Mouse (Mus musculus) limb, embryonic 14.5 days (tissue): ENCODE measurements at regions not wholly inside any gene's neighbourhood (a gene's known extent, or its start where the extent isn't known, plus 50 kb on each side); places are given as distances from the start of the nearest gene placed in this dataset.

Source experiments
- ATAC-seq: fragments of 200-750 bp; cut with Nextera tagmentation; 2 replicates; pipeline ENCODE4 v1.8.0; 2017; ENCODE audit warnings: low read depth, moderate number of reproducible peaks, moderate TSS enrichment; ENCODE audit not compliant: low FRiP score
- DNase-seq: peaks from one replicate; pipeline ENCODE4 v3.0.0-alpha.2; 2015; ENCODE audit warnings: low spot score
- H3K27ac ChIP-seq: fragments of 300-500 bp; sonication (generic); replicated peaks from 2 replicates; pipeline ENCODE4 v1.5.1; 2014; ENCODE audit warnings: low read depth, mild to moderate bottlenecking, low read length, moderate library complexity, mixed read lengths
- H3K27me3 ChIP-seq: fragments of 300-500 bp; sonication (generic); 2 replicates; pipeline ENCODE4 v1.6.1; 2014; ENCODE audit warnings: low read length, mixed read lengths; ENCODE audit not compliant: control insufficient read depth, insufficient read depth
- H3K36me3 ChIP-seq: fragments of 300-500 bp; sonication (generic); 2 replicates; pipeline ENCODE4 v1.6.1; 2014; ENCODE audit warnings: mild to moderate bottlenecking, low read length, moderate library complexity, mixed read lengths; ENCODE audit not compliant: control insufficient read depth, insufficient read depth
- H3K4me1 ChIP-seq: fragments of 300-500 bp; sonication (generic); 2 replicates; pipeline ENCODE4 v1.6.1; 2014; ENCODE audit warnings: antibody characterized with exemption, low read length, mixed read lengths; ENCODE audit not compliant: control insufficient read depth, insufficient read depth
- H3K4me2 ChIP-seq: fragments of 300-500 bp; sonication (generic); replicated peaks from 2 replicates; pipeline ENCODE4 v1.6.1; 2014; ENCODE audit warnings: low read depth, mild to moderate bottlenecking, low read length, moderate library complexity; ENCODE audit not compliant: severe bottlenecking
- H3K4me3 ChIP-seq: fragments of 300-500 bp; sonication (generic); replicated peaks from 2 replicates; pipeline ENCODE4 v1.5.1; 2014; ENCODE audit warnings: low read length
- H3K9ac ChIP-seq: fragments of 300-500 bp; sonication (generic); 2 replicates; pipeline ENCODE4 v1.6.1; 2014; ENCODE audit warnings: mild to moderate bottlenecking, low read depth, low read length, moderate library complexity; ENCODE audit not compliant: severe bottlenecking
- H3K9me3 ChIP-seq: fragments of 300-500 bp; sonication (generic); 2 replicates; pipeline ENCODE4 v1.6.1; 2016; ENCODE audit warnings: low read length; ENCODE audit not compliant: control insufficient read depth
- POLR2A ChIP-seq: fragments of 200-500 bp; IDR thresholded peaks from 2 replicates; pipeline ENCODE4 v1.8.0; 2012; ENCODE audit warnings: inconsistent platforms, mild to moderate bottlenecking, moderate library complexity, borderline replicate concordance; ENCODE audit not compliant: insufficient read depth, insufficient read length; ENCODE audit errors: extremely low read depth
- WGBS: fragments of 180-500 bp; shearing (Covaris S2); extraction: QIAGEN DNeasy Blood & Tissue Kit; methylation state at CpG from one replicate; pipeline ENCODE4 v1.1.7; 2014; 5-methylcytosine and 5-hydroxymethylcytosine counted together

DNA sequence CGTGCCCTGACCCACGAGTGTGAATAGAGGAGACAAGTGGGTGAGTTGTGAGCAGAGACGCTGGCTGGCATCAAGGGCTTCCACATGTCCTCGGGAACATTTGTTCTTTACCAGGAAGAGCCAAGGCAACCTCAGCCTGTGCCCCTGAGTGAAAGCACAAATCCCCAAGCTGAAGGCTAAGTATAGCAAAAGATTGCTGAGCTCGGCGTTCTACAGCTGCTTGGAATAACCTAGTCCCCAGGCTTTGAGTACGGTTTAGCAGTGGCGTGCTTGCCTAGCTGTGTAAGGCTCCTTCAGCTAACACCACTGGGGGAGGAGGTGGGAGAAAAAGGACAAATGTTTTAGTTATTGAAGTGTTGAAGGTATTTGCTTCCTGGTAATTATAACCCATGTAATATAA is 210.8 kb upstream of the Habp2 start:
- peaks cover 12% of the 10 kb centered on the region for H3K4me1 ChIP-seq
- DNase-seq (no peak), ATAC-seq (no peak)
- no peaks in the 10 kb centered on the region for H3K27me3 ChIP-seq
- H3K4me2 ChIP-seq = no peak overlapping the region
- H3K9ac ChIP-seq = no peak overlapping the region
- no peak for TF ChIP-seq POLR2A
- 77% methylated on average over 8 of the region's 8 CpGs for WGBS
- H3K27ac ChIP-seq = no peak overlapping the region
- no peaks in the 10 kb centered on the region for H3K9me3 ChIP-seq
- no peaks in the 10 kb centered on the region for H3K36me3 ChIP-seq
- no peak overlapping the region for H3K4me3 ChIP-seq

DNA sequence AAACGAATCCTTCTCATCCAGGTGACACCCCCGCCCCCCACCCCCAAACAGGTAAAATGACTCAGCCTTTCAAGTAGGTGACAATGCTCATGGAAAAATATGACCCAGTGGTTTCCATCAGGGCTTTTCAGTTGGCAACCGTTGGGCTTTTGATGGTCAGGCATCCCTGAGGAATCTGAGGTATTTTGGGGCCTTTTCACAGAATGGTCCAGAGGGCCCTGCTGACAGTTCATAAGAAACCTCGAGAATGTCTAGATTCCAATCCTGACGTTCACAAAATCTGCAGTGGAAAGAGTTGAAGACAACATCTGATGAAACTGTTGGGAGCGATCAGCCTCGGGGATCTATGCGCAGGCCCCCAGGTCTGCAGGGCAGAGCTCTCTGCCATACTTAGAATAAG is 209.4 kb upstream of the Habp2 start:
- H3K4me3 ChIP-seq = no peak overlapping the region
- no peak overlapping the region for H3K4me2 ChIP-seq
- DNase-seq = no peak
- H3K9ac ChIP-seq = no peak overlapping the region
- H3K27me3 ChIP-seq = no peaks in the 10 kb centered on the region
- TF ChIP-seq POLR2A = no peak
- no peak for ATAC-seq
- H3K36me3 ChIP-seq = no peaks in the 10 kb centered on the region
- no peak overlapping the region for H3K27ac ChIP-seq
- H3K9me3 ChIP-seq = no peaks in the 10 kb centered on the region
- WGBS = 74% methylated on average over 8 of the region's 8 CpGs
- peaks cover 3% of the 10 kb centered on the region; the same call in 1 of the 2 replicates for H3K4me1 ChIP-seq

DNA sequence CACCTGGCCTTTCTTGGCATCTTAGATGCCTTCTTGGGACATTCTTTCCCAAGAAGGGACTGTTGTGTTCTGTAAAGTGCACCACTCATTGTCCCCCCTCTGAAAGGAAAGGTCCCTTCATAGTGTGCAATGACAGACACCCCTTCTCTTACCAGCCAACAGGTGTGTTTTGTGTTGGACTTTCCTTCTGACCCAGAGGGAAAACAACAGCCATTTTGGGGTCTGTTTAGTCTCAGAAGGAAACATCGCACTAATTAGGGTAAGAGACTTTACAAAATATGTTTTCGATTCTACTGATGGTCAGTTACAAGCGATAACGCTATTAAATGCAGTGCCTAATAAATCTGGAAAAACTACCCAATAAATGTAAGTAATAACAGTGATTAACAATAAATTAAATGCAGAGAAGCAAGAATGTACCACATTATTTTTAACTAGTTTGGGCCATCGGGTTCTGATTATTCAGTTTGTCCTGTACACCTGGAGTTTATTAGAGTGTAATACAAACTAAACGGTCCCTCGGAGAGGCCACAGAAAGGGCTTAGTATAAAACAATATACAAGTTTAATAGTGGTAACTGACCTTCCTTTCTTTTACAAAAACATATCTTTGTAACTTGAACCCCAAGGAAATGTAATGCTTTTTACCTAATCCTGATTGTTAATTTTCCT is 200.4 kb upstream of the Habp2 start:
- WGBS = 20% methylated on average over 7 of the region's 7 CpGs
- Histone ChIP-seq H3K27me3 (no peaks in the 10 kb centered on the region), H3K36me3 (no peaks in the 10 kb centered on the region), H3K4me1 (peaks cover 4% of the 10 kb centered on the region; the same call in 1 of the 2 replicates), H3K4me2 (no peak overlapping the region), H3K27ac (no peak overlapping the region), H3K9me3 (peaks cover 14% of the 10 kb centered on the region), H3K4me3 (no peak overlapping the region), H3K9ac (no peak overlapping the region)
- ATAC-seq (peak; percentile 53; the same call in 1 of the 2 replicates), DNase-seq (peak; percentile 81)
- no peak for TF ChIP-seq POLR2A

DNA sequence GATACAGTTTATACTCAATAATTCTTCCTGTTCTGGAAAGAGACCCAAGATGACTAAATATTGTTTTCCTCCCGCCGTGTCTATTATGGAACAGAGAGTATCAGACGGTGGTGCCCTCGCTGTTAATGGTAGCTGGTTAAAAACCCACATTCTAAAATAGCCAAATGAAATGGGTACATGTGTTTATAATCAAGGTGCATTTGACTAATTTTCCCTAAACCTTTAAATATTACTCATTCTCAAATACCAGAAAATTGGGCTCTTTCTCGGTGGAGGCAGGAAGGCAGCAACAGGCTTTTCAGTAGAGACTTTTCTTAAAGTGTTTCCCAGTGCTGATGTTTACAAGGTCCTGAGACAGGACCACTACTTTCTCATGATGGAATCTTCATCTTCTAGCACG is 199.8 kb upstream of the Habp2 start:
- no peak for ATAC-seq
- H3K27ac ChIP-seq = no peak overlapping the region
- no peak for DNase-seq

DNA sequence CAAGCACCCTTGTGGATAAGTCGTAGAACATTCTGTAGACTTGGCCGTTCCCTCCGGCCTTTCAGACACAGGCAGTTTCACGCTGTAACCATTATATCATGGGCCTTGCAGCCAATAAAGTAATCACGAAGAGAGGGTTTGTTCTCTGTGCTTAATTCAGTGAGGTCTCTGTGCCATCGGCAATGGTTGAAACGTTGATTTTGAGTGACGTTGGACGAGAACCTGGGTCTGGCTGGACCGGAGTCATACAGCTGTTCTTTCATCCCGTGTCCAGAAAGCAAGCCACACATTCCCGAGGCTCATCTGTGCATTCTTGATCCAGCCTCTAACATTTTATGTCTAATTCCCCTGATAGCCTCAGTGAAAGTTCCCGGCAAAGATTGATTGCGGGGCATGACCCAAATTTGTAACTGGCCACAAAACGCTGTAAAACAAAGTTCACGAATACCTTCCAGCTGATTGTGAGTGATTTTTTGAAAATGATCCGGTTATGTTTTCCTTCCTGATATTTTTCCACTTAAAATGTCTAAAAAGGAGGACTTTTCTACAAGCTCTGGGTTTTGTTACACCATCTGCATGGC is 197.1 kb upstream of the Habp2 start:
- no peaks in the 10 kb centered on the region for H3K27me3 ChIP-seq
- no peak overlapping the region for H3K4me2 ChIP-seq
- DNase-seq (peak; percentile 43), ATAC-seq (no peak)
- no peak overlapping the region for H3K9ac ChIP-seq
- H3K9me3 ChIP-seq = no peaks in the 10 kb centered on the region
- peaks cover 7% of the 10 kb centered on the region for H3K4me1 ChIP-seq
- no peak for TF ChIP-seq POLR2A
- 55% methylated on average over 17 of the region's 17 CpGs for WGBS
- H3K4me3 ChIP-seq = no peak overlapping the region
- no peaks in the 10 kb centered on the region for H3K36me3 ChIP-seq
- no peak overlapping the region for H3K27ac ChIP-seq

More for the DNA sequence above, 199.8 kb upstream of the Habp2 start:
- H3K36me3 ChIP-seq = no peaks in the 10 kb centered on the region
- 22% methylated on average over 6 of the region's 6 CpGs for WGBS
- H3K4me1 ChIP-seq = peaks cover 4% of the 10 kb centered on the region; the same call in 1 of the 2 replicates
- no peaks in the 10 kb centered on the region for H3K27me3 ChIP-seq
- no peak for TF ChIP-seq POLR2A
- H3K9me3 ChIP-seq = peaks cover 14% of the 10 kb centered on the region
- no peak overlapping the region for H3K4me3 ChIP-seq
- H3K9ac ChIP-seq = no peak overlapping the region
- H3K4me2 ChIP-seq = no peak overlapping the region

DNA sequence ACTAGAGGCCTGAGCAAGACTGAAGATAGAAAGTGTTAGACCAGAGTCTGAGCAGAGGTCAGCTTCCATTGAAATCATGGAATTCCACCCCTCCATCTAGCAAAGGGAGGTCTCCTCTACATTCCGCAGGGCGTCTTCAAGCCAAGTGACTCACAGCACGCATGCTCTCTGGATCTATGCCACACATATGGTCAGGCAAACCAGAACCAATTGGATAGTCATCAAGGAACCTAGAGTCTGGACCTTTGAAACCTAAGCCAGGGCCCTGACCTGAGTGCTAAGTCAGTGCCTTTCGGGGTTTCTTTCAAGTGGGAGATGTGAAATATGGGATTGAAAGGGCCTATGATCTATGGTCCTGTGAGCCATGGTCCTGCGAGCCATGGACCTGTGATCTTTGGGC is 195.4 kb upstream of the Habp2 start:
- H3K4me1 ChIP-seq = peaks cover 11% of the 10 kb centered on the region
- no peaks in the 10 kb centered on the region for H3K27me3 ChIP-seq
- H3K27ac ChIP-seq = no peak overlapping the region
- DNase-seq = no peak
- no peak overlapping the region for H3K4me2 ChIP-seq
- H3K9ac ChIP-seq = no peak overlapping the region
- ATAC-seq = no peak
- H3K36me3 ChIP-seq = no peaks in the 10 kb centered on the region
- TF ChIP-seq POLR2A = no peak
- H3K9me3 ChIP-seq = no peaks in the 10 kb centered on the region
- 89% methylated on average over 5 of the region's 5 CpGs for WGBS
- H3K4me3 ChIP-seq = no peak overlapping the region
